Mouse (Mus musculus): ENCODE data around the gene Pdia3. TPM values are rescaled to one million over a fixed set of nuclear protein-coding genes. Genes with fewer than 3 reads are reported as not detected.

Gene Pdia3
- polyA plus RNA-seq, 1 experiment: 223 TPM

- H3K27me3 ChIP-seq (ENCODE audit: control insufficient read depth, insufficient read depth, low read length): no peaks in the 10 kb centered on the region
- H3K27ac ChIP-seq (ENCODE audit: control insufficient read depth, insufficient read depth, low read depth, low read length): no peak overlapping the region
- no peak for TF ChIP-seq POLR2A (IDR thresholded peaks at IDR 0.05; ENCODE audit: control insufficient read depth, low read depth, low read length)
- no peak for TF ChIP-seq CTCF (IDR thresholded peaks at IDR 0.05; ENCODE audit: control insufficient read depth, insufficient read depth, insufficient replicate concordance, low read depth, low read length)
- no peak overlapping the region for H3K4me3 ChIP-seq (ENCODE audit: control insufficient read depth, low read depth, low read length)
- peaks cover 2% of the 10 kb centered on the region; the same call in 1 of the 2 replicates for H3K4me1 ChIP-seq (ENCODE audit: control insufficient read depth, insufficient read depth, low read length)
- H3K36me3 ChIP-seq (ENCODE audit: control insufficient read depth, insufficient read depth, low read length): no peaks in the 10 kb centered on the region; the same call in 1 of the 2 replicates
Observed at GRCm38 (mm10) chr2:121418476-121418875, 4.9 kb downstream of the Pdia3 start.

- no peaks in the 10 kb centered on the region for H3K4me1 ChIP-seq (ENCODE audit: control insufficient read depth, insufficient read depth, low read length)
- H3K4me3 ChIP-seq (ENCODE audit: control insufficient read depth, low read depth, low read length): no peak overlapping the region
- no peak for TF ChIP-seq POLR2A (IDR thresholded peaks at IDR 0.05; ENCODE audit: control insufficient read depth, low read depth, low read length)
Observed at GRCm38 (mm10) chr2:121423166-121423565, 9.6 kb downstream of the Pdia3 start.

GRCm38 (mm10) chr2:121425890-121426289 lies 12.3 kb downstream of the Pdia3 start:
- TF ChIP-seq POLR2A (IDR thresholded peaks at IDR 0.05; ENCODE audit: control insufficient read depth, low read depth, low read length) (no peak), CTCF (IDR thresholded peaks at IDR 0.05; ENCODE audit: control insufficient read depth, insufficient read depth, insufficient replicate concordance, low read depth, low read length) (no peak)
- no peak overlapping the region for H3K27ac ChIP-seq (ENCODE audit: control insufficient read depth, insufficient read depth, low read depth, low read length)
- no peaks in the 10 kb centered on the region; the same call in 1 of the 2 replicates for H3K36me3 ChIP-seq (ENCODE audit: control insufficient read depth, insufficient read depth, low read length)
- H3K4me1 ChIP-seq (ENCODE audit: control insufficient read depth, insufficient read depth, low read length): no peaks in the 10 kb centered on the region
- H3K4me3 ChIP-seq (ENCODE audit: control insufficient read depth, low read depth, low read length): no peak overlapping the region
- H3K27me3 ChIP-seq (ENCODE audit: control insufficient read depth, insufficient read depth, low read length): no peaks in the 10 kb centered on the region

More at GRCm38 (mm10) chr2:121423166-121423565, 9.6 kb downstream of the Pdia3 start:
- no peaks in the 10 kb centered on the region for H3K27me3 ChIP-seq (ENCODE audit: control insufficient read depth, insufficient read depth, low read length)
- no peak overlapping the region for H3K27ac ChIP-seq (ENCODE audit: control insufficient read depth, insufficient read depth, low read depth, low read length)
- no peaks in the 10 kb centered on the region; the same call in 1 of the 2 replicates for H3K36me3 ChIP-seq (ENCODE audit: control insufficient read depth, insufficient read depth, low read length)

- Histone ChIP-seq H3K27ac (ENCODE audit: control insufficient read depth, insufficient read depth, low read depth, low read length) (no peak overlapping the region), H3K27me3 (ENCODE audit: control insufficient read depth, insufficient read depth, low read length) (no peaks in the 10 kb centered on the region), H3K4me3 (ENCODE audit: control insufficient read depth, low read depth, low read length) (no peak overlapping the region), H3K36me3 (ENCODE audit: control insufficient read depth, insufficient read depth, low read length) (no peaks in the 10 kb centered on the region; the same call in none of the 2 replicates), H3K4me1 (ENCODE audit: control insufficient read depth, insufficient read depth, low read length) (no peaks in the 10 kb centered on the region)
- TF ChIP-seq CTCF (IDR thresholded peaks at IDR 0.05; ENCODE audit: control insufficient read depth, insufficient read depth, insufficient replicate concordance, low read depth, low read length) (no peak), POLR2A (IDR thresholded peaks at IDR 0.05; ENCODE audit: control insufficient read depth, low read depth, low read length) (no peak)
Observed at GRCm38 (mm10) chr2:121434854-121435253, 21.3 kb downstream of the Pdia3 start.

- peaks cover 5% of the 10 kb centered on the region for H3K4me1 ChIP-seq (ENCODE audit: control insufficient read depth, insufficient read depth, low read length)
- H3K4me3 ChIP-seq (ENCODE audit: control insufficient read depth, low read depth, low read length): no peak overlapping the region
- no peaks in the 10 kb centered on the region; the same call in 1 of the 2 replicates for H3K36me3 ChIP-seq (ENCODE audit: control insufficient read depth, insufficient read depth, low read length)
- TF ChIP-seq POLR2A (IDR thresholded peaks at IDR 0.05; ENCODE audit: control insufficient read depth, low read depth, low read length): no peak
- TF ChIP-seq CTCF (IDR thresholded peaks at IDR 0.05; ENCODE audit: control insufficient read depth, insufficient read depth, insufficient replicate concordance, low read depth, low read length): no peak
- H3K27ac ChIP-seq (ENCODE audit: control insufficient read depth, insufficient read depth, low read depth, low read length): no peak overlapping the region
- H3K27me3 ChIP-seq (ENCODE audit: control insufficient read depth, insufficient read depth, low read length): no peaks in the 10 kb centered on the region
Observed at GRCm38 (mm10) chr2:121439746-121440145, 26.2 kb downstream of the Pdia3 start.

- Histone ChIP-seq H3K27ac (ENCODE audit: control insufficient read depth, insufficient read depth, low read depth, low read length) (no peak overlapping the region), H3K4me3 (ENCODE audit: control insufficient read depth, low read depth, low read length) (no peak overlapping the region), H3K27me3 (ENCODE audit: control insufficient read depth, insufficient read depth, low read length) (no peaks in the 10 kb centered on the region), H3K4me1 (ENCODE audit: control insufficient read depth, insufficient read depth, low read length) (peaks cover 5% of the 10 kb centered on the region), H3K36me3 (ENCODE audit: control insufficient read depth, insufficient read depth, low read length) (no peaks in the 10 kb centered on the region)
- TF ChIP-seq POLR2A (IDR thresholded peaks at IDR 0.05; ENCODE audit: control insufficient read depth, low read depth, low read length) (no peak), CTCF (IDR thresholded peaks at IDR 0.05; ENCODE audit: control insufficient read depth, insufficient read depth, insufficient replicate concordance, low read depth, low read length) (no peak)
Observed at GRCm38 (mm10) chr2:121440834-121441605, 27.4 kb downstream of the Pdia3 start.

- Histone ChIP-seq H3K4me1 (ENCODE audit: control insufficient read depth, insufficient read depth, low read length) (peaks cover 8% of the 10 kb centered on the region), H3K36me3 (ENCODE audit: control insufficient read depth, insufficient read depth, low read length) (no peaks in the 10 kb centered on the region), H3K4me3 (ENCODE audit: control insufficient read depth, low read depth, low read length) (peak overlapping the region; percentile 64; the same call in 1 of the 2 replicates), H3K27me3 (ENCODE audit: control insufficient read depth, insufficient read depth, low read length) (no peaks in the 10 kb centered on the region), H3K27ac (ENCODE audit: control insufficient read depth, insufficient read depth, low read depth, low read length) (no peak overlapping the region)
- no peak for TF ChIP-seq CTCF (IDR thresholded peaks at IDR 0.05; ENCODE audit: control insufficient read depth, insufficient read depth, insufficient replicate concordance, low read depth, low read length)
- TF ChIP-seq POLR2A (IDR thresholded peaks at IDR 0.05; ENCODE audit: control insufficient read depth, low read depth, low read length): no peak
Observed at GRCm38 (mm10) chr2:121441800-121442199, 28.2 kb downstream of the Pdia3 start.
